Mouse (Mus musculus) kidney, adult 2 months (tissue): ENCODE results near the gene Grm1. TPM values are rescaled to one million over a fixed set of nuclear protein-coding genes. Genes with fewer than 3 reads are reported as not detected.

Experiments
- DNase-seq: peaks from one replicate; pipeline ENCODE4 v3.0.0; 2021
- H3K27ac ChIP-seq: fragments of 200-500 bp; 2 replicates; pipeline ENCODE4 v1.5.1; 2012; ENCODE audit warnings: low read depth, low read length, control low read depth, inconsistent platforms; ENCODE audit not compliant: insufficient read depth
- H3K27me3 ChIP-seq: fragments of 200-500 bp; replicated peaks from 2 replicates; pipeline ENCODE4 v1.6.1; 2012; ENCODE audit warnings: mild to moderate bottlenecking, moderate library complexity, low read length, inconsistent platforms; ENCODE audit not compliant: control insufficient read depth, insufficient read depth
- H3K36me3 ChIP-seq: fragments of 200-500 bp; 2 replicates; pipeline ENCODE4 v1.6.1; 2012; ENCODE audit warnings: mild to moderate bottlenecking, moderate library complexity, low read length, inconsistent platforms; ENCODE audit not compliant: control insufficient read depth, insufficient read depth
- H3K4me1 ChIP-seq: fragments of 200-500 bp; 2 replicates; pipeline ENCODE4 v1.6.1; 2011; ENCODE audit warnings: low read length; ENCODE audit not compliant: control insufficient read depth, insufficient read depth
- H3K4me3 ChIP-seq: fragments of 200-500 bp; 2 replicates; pipeline ENCODE4 v1.5.1; 2011; ENCODE audit warnings: mild to moderate bottlenecking, low read depth, low read length, control low read depth; ENCODE audit not compliant: insufficient read depth
- CTCF ChIP-seq: fragments of 200-500 bp; conservative IDR thresholded peaks from 2 replicates; pipeline ENCODE4 v1.5.1; 2011; ENCODE audit warnings: low read depth, mild to moderate bottlenecking, control low read depth, low read length, moderate library complexity, mixed read lengths; ENCODE audit not compliant: insufficient read depth, insufficient read length
- POLR2A ChIP-seq: fragments of 200-500 bp; IDR thresholded peaks from one replicate; pipeline ENCODE4 v1.6.1; 2011; ENCODE audit warnings: low read depth, low read length, control low read depth
- WGBS: fragments of 180-500 bp; shearing (Covaris S2); methylation state at CpG from one replicate; pipeline ENCODE4 v1.1.7; 2018; 5-methylcytosine and 5-hydroxymethylcytosine counted together
- polyA plus RNA-seq: library from polyadenylated mRNA; depleted of rRNA; stranded (reverse); fragments of >200 nt; gene quantifications from 2 replicates; pipeline ENCODE4 v1.2.3, GENCODE M21; 2012

The Grm1 gene
- polyA plus RNA-seq, 1 experiment, result not detected

DNA sequence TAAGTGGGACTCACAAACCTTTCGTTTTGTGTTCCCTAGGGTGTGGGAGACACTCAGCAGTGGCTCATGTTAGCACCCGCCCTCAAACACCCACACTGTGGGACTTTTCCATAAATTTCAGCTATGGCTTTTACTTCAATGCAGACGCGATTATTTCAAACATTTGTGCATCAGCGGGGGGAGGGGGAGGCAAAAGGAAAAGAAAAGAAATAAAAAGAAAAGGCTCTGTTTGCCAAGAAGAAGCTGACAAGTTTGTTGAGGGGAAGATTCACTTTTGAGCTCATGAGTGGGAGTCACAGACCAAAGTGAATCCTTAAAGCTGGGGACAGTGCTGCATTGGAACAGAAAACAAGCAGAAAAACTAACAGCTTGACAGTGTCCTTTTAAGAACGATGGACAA, 384.7 kb downstream of the Grm1 start:
- no peak overlapping the region for H3K4me3 ChIP-seq
- no peaks in the 10 kb centered on the region for H3K27me3 ChIP-seq
- DNase-seq, result no peak
- 67% methylated on average over 6 of the region's 6 CpGs for WGBS
- no peak for TF ChIP-seq CTCF
- no peak for TF ChIP-seq POLR2A
- no peak overlapping the region for H3K27ac ChIP-seq
- no peaks in the 10 kb centered on the region for H3K4me1 ChIP-seq
- H3K36me3 ChIP-seq, result no peaks in the 10 kb centered on the region

DNA sequence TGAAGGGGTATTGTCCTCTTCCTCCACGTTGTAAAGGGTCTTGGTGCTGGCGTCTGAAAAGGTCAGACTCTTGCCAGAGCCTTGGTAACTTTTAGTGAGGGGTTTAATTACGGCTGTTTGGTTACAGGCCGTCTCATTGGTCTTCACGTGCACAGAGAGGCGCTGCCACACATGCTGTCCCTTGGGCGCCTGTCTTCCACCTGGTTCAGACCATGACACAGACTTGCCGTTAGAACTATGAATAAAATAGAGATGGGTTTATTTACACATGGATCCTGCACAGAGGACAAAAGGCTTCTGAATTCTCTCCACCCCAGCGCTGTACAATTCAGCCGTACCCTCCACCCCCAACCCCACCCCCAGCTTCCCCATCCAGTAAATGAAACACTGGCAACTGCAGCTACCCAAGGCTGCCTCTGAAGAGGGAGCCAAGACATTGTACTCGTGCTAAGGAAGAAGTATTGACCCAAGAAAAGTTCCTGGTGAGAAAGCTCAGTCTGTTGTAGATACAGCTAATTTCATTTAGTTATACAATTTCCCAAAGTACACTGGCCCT, 392.4 kb downstream of the Grm1 start:
- Histone ChIP-seq H3K4me1 (peaks cover 3% of the 10 kb centered on the region; the same call in 1 of the 2 replicates), H3K4me3 (no peak overlapping the region), H3K27ac (no peak overlapping the region), H3K27me3 (no peaks in the 10 kb centered on the region), H3K36me3 (no peaks in the 10 kb centered on the region)
- TF ChIP-seq POLR2A (no peak), CTCF (no peak)
- DNase-seq, result no peak
- WGBS, result 10% methylated on average over 11 of the region's 11 CpGs

DNA sequence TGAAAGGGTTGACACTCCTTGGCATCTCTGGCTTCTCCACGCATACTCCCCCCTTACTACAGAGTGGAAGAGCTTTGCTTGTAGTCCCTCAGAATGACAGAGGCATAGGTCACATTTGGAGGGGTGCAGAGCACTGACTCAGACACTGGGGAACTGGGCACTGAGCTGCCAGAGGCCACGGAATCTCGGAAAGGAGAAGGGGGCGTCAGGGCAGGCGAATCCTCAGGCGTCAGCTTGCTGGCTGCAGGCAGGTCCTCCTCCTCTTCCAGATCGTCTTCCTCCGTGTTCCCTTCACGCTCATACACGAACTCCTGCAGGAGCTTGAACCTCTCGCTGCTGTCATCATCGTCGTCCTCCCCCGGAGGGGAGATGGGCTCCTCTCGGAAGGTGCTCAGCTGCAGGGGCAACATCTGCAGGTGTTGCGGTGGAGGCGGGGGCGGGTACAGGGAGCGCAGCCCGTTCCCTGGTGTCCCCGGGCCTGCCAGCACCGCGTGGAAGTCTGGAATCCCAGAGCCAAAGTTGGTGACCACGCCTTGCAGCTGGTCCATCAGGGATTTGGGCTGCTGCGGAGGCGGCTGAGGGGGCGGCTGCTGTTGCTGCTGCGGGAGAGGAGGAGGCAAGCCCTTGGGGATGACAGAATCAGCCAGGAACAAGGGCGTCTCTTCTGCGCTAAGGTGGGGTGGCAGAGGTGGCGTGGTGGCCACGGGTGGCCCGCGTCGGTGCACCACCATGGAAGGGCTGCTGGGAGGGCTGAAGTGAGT, 393.1 kb downstream of the Grm1 start:
- 1% methylated on average over 35 of the region's 35 CpGs for WGBS
- Histone ChIP-seq H3K4me3 (no peak overlapping the region), H3K27me3 (no peaks in the 10 kb centered on the region), H3K27ac (no peak overlapping the region), H3K4me1 (peaks cover 3% of the 10 kb centered on the region; the same call in 1 of the 2 replicates), H3K36me3 (no peaks in the 10 kb centered on the region)
- no peak for DNase-seq
- no peak for TF ChIP-seq POLR2A
- TF ChIP-seq CTCF, result no peak

DNA sequence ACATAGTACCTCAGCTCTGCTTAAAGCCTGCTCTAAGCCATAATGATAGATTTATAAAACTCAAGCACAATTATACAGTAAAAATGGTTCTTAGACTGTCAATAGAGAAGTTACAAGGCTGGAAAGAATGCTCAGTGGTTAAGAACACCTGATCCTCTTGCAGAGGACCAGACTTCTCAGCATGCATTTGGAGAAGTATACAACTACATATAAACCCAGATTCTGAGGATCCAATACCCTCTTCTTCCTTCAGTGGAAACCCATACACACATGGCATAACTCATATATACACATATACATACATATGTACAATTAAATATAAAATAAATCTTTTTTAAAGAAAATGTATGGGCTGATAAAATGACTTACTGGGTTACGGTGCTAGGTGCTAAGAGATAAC, 401.1 kb downstream of the Grm1 start, which contains the start of gene Gm10944:
Gm10944 (plus strand) TSS at position 301 of the 400 bp plus-strand sequence.
- no peak within 1 kb of the TSS for H3K27ac ChIP-seq
- H3K36me3 ChIP-seq, result no peaks in the 10 kb centered on the region
- no peaks in the 10 kb centered on the region for H3K27me3 ChIP-seq
- 98% methylated on average over 1 of the region's 1 CpGs for WGBS
- TF ChIP-seq CTCF, result no peak
- DNase-seq, result no peak
- no peaks in the 10 kb centered on the region for H3K4me1 ChIP-seq
- H3K4me3 ChIP-seq, result no peak within 1 kb of the TSS

GRCm38 (mm10) chr10:10659976-10660375, 422.2 kb downstream of the Grm1 start:
- Histone ChIP-seq H3K27me3 (no peaks in the 10 kb centered on the region), H3K27ac (no peak overlapping the region), H3K4me3 (no peak overlapping the region), H3K4me1 (no peaks in the 10 kb centered on the region), H3K36me3 (no peaks in the 10 kb centered on the region)
- no peak for DNase-seq
- 41% methylated on average over 3 of the region's 3 CpGs for WGBS
- TF ChIP-seq CTCF (no peak), POLR2A (no peak)

DNA sequence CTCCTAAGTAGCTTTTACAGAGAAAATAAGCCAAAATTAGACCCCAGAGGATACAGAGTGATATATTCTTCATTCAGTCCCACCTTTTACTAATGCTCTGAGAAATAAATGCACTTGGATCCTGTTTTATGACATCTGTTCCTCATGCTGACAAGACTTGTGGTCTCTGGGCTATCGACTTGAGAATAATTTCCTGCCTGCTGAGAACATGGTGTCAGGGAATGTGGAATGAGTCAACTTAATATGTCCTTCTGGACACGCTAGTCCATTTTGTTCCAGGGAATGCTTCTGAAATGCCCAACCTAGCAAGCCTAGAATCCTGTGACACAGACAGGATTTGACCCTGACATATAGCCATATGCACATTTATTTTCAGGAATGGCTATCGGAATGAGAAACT, 423.0 kb downstream of the Grm1 start:
- Histone ChIP-seq H3K4me1 (no peaks in the 10 kb centered on the region), H3K27ac (no peak overlapping the region), H3K27me3 (no peaks in the 10 kb centered on the region), H3K36me3 (no peaks in the 10 kb centered on the region), H3K4me3 (no peak overlapping the region)
- WGBS, result 82% methylated on average over 3 of the region's 3 CpGs
- TF ChIP-seq POLR2A (no peak), CTCF (no peak)
- DNase-seq, result no peak

- H3K27me3 ChIP-seq, result no peaks in the 10 kb centered on the region
These were observed 425.5 kb downstream of the Grm1 start for GRCm38 (mm10) chr10:10656621-10657020.

More at GRCm38 (mm10) chr10:10656621-10657020, 425.5 kb downstream of the Grm1 start:
- Histone ChIP-seq H3K4me1 (no peaks in the 10 kb centered on the region), H3K27ac (no peak overlapping the region), H3K4me3 (no peak overlapping the region), H3K36me3 (no peaks in the 10 kb centered on the region)
- 75% methylated on average over 4 of the region's 4 CpGs for WGBS
- no peak for DNase-seq
- TF ChIP-seq POLR2A (no peak), CTCF (no peak)
